Mouse (Mus musculus) ES-E14 (cell line): ENCODE data around the gene Kap.

Experiments used
- MAFK ChIP-seq: IDR thresholded peaks from 2 replicates; pipeline ENCODE4 v1.6.1; 2014; ENCODE audit warnings: mild to moderate bottlenecking, low read depth, low read length, inconsistent platforms; ENCODE audit not compliant: insufficient read depth
- ZC3H11A ChIP-seq: IDR thresholded peaks from 2 replicates; pipeline ENCODE4 v1.6.1; 2012; ENCODE audit warnings: low read depth, mild to moderate bottlenecking, inconsistent platforms, low read length, borderline replicate concordance
- ZNF384 ChIP-seq: IDR thresholded peaks from 2 replicates; pipeline ENCODE4 v1.6.1; 2012; ENCODE audit warnings: low read depth, low read length, inconsistent platforms

DNA sequence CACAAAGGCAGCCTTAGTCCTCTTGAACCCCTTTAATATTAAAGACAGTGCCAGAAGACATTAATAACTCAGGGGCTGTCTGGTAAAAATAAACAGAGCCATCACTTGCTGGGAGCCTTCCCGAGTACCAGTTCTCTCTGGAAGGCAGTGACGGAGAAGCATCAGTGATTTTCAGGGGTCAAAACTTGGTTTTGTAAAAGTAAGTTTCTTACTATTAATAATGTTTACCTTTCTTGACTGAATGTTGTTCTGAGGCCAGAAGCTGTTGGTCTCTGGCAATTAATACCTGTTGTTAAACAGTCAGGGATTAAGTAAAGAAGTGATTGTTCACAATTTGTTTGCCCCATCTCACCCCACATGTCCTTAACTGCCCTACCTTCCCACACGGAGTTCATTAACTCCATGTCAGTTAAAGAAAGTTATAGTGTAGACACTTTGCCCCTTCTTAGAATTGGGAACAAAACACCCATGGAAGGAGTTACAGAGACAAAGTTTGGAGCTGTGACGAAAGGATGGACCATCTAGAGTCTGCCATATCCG is 30.0 kb upstream of the Kap start:
- TF ChIP-seq MAFK: no peak
- no peak for TF ChIP-seq ZC3H11A
- TF ChIP-seq ZNF384: no peak
